Mouse (Mus musculus) limb, embryonic 10.5 days (tissue): ENCODE measurements at regions not wholly inside any gene's neighbourhood (a gene's known extent, or its start where the extent isn't known, plus 50 kb on each side); places are given as distances from the start of the nearest gene placed in this dataset.

ENCODE experiments used
- DNase-seq: peaks from one replicate; pipeline ENCODE4 v3.0.0-alpha.2; 2017; ENCODE audit warnings: low spot score
- H3K27ac ChIP-seq: fragments of 300-500 bp; sonication (generic); 2 replicates; pipeline ENCODE4 v1.5.1; 2016; ENCODE audit warnings: mild to moderate bottlenecking
- H3K27me3 ChIP-seq: fragments of 300-500 bp; sonication (generic); 2 replicates; pipeline ENCODE4 v1.6.1; 2016; ENCODE audit warnings: low read depth, mild to moderate bottlenecking; ENCODE audit not compliant: poor library complexity, severe bottlenecking
- H3K36me3 ChIP-seq: fragments of 300-500 bp; sonication (generic); 2 replicates; pipeline ENCODE4 v1.6.1; 2016; ENCODE audit warnings: mild to moderate bottlenecking, moderate library complexity
- H3K4me1 ChIP-seq: fragments of 300-500 bp; sonication (generic); 2 replicates; pipeline ENCODE4 v1.6.1; 2016
- H3K4me3 ChIP-seq: fragments of 300-500 bp; sonication (generic); 2 replicates; pipeline ENCODE4 v1.5.1; 2016; ENCODE audit warnings: mild to moderate bottlenecking, moderate library complexity
- H3K9me3 ChIP-seq: fragments of 300-500 bp; sonication (generic); replicated peaks from 2 replicates; pipeline ENCODE4 v1.6.1; 2016; ENCODE audit warnings: mild to moderate bottlenecking
- WGBS: fragments of 180-500 bp; shearing (Covaris S2); methylation state at CpG from one replicate; pipeline ENCODE4 v1.1.7; 2016; 5-methylcytosine and 5-hydroxymethylcytosine counted together

- peak overlapping the region; percentile 47 for H3K4me3 ChIP-seq
- DNase-seq, result no peak
- H3K27ac ChIP-seq, result peak overlapping the region; percentile 84
- no peaks in the 10 kb centered on the region for H3K36me3 ChIP-seq
- H3K9me3 ChIP-seq, result no peaks in the 10 kb centered on the region
- peaks cover 64% of the 10 kb centered on the region for H3K4me1 ChIP-seq
- 53% methylated on average over 9 of the region's 9 CpGs for WGBS
- H3K27me3 ChIP-seq, result peaks cover 42% of the 10 kb centered on the region
Measured at GRCm38 (mm10) chr5:111582004-111582403, 151.7 kb upstream of the Gm26897 start.

- DNase-seq, result no peak
- Histone ChIP-seq H3K27me3 (0 out of 2 replicates have a peak, but pooled peaks cover 8% of the 10 kb centered on the region), H3K36me3 (no peaks in the 10 kb centered on the region), H3K4me3 (no peak overlapping the region), H3K9me3 (no peaks in the 10 kb centered on the region), H3K27ac (peak overlapping the region; percentile 57), H3K4me1 (peaks cover 28% of the 10 kb centered on the region)
- 29% methylated on average over 4 of the region's 4 CpGs for WGBS
Measured at GRCm38 (mm10) chr5:111590619-111591081, 143.1 kb upstream of the Gm26897 start.

- Histone ChIP-seq H3K36me3 (no peaks in the 10 kb centered on the region), H3K9me3 (no peaks in the 10 kb centered on the region), H3K4me3 (no peak overlapping the region), H3K27me3 (0 out of 2 replicates have a peak, but pooled peaks cover 6% of the 10 kb centered on the region), H3K27ac (peak overlapping the region; percentile 14; the same call in 1 of the 2 replicates), H3K4me1 (peaks cover 32% of the 10 kb centered on the region)
- WGBS, result 86% methylated on average over 4 of the region's 4 CpGs
- no peak for DNase-seq
Measured at GRCm38 (mm10) chr5:111592807-111593206, 140.9 kb upstream of the Gm26897 start.

- WGBS, result 85% methylated on average over 5 of the region's 5 CpGs
- no peak for DNase-seq
- H3K4me1 ChIP-seq, result peaks cover 42% of the 10 kb centered on the region
- H3K4me3 ChIP-seq, result no peak overlapping the region
- peaks cover 8% of the 10 kb centered on the region; the same call in 1 of the 2 replicates for H3K27me3 ChIP-seq
- no peak overlapping the region for H3K27ac ChIP-seq
- no peaks in the 10 kb centered on the region for H3K9me3 ChIP-seq
- no peaks in the 10 kb centered on the region for H3K36me3 ChIP-seq
Measured at GRCm38 (mm10) chr5:111594111-111594510, 139.6 kb upstream of the Gm26897 start.

- no peak overlapping the region for H3K4me3 ChIP-seq
- no peak overlapping the region; the same call in 1 of the 2 replicates for H3K27ac ChIP-seq
- H3K36me3 ChIP-seq, result no peaks in the 10 kb centered on the region
- DNase-seq, result no peak
- H3K9me3 ChIP-seq, result no peaks in the 10 kb centered on the region
- WGBS, result 83% methylated on average over 12 of the region's 12 CpGs
- H3K27me3 ChIP-seq, result peaks cover 20% of the 10 kb centered on the region; the same call in 1 of the 2 replicates
- peaks cover 45% of the 10 kb centered on the region for H3K4me1 ChIP-seq
Measured at GRCm38 (mm10) chr5:111595438-111595837, 138.3 kb upstream of the Gm26897 start.

- no peak overlapping the region for H3K27ac ChIP-seq
- H3K4me1 ChIP-seq, result peaks cover 56% of the 10 kb centered on the region
- WGBS, result 57% methylated on average over 2 of the region's 2 CpGs
- H3K4me3 ChIP-seq, result no peak overlapping the region
- H3K36me3 ChIP-seq, result no peaks in the 10 kb centered on the region
- H3K9me3 ChIP-seq, result no peaks in the 10 kb centered on the region
- peaks cover 29% of the 10 kb centered on the region for H3K27me3 ChIP-seq
- no peak for DNase-seq
Measured at GRCm38 (mm10) chr5:111597733-111598132, 136.0 kb upstream of the Gm26897 start.

GRCm38 (mm10) chr5:111601711-111602521 lies 131.8 kb upstream of the Gm26897 start:
- no peaks in the 10 kb centered on the region for H3K36me3 ChIP-seq
- H3K27me3 ChIP-seq, result peaks cover 23% of the 10 kb centered on the region
- H3K4me3 ChIP-seq, result peak overlapping the region; percentile 10; the same call in 1 of the 2 replicates
- no peaks in the 10 kb centered on the region for H3K9me3 ChIP-seq
- 40% methylated on average over 24 of the region's 26 CpGs for WGBS
- DNase-seq, result peak; percentile 85
- peaks cover 49% of the 10 kb centered on the region for H3K4me1 ChIP-seq
- H3K27ac ChIP-seq, result peak overlapping the region; percentile 85

GRCm38 (mm10) chr5:111613687-111614086 lies 120.0 kb upstream of the Gm26897 start:
- 60% methylated on average over 1 of the region's 1 CpGs for WGBS
- H3K4me3 ChIP-seq, result no peak overlapping the region
- no peak overlapping the region; the same call in 1 of the 2 replicates for H3K27ac ChIP-seq
- no peak for DNase-seq
- no peaks in the 10 kb centered on the region for H3K9me3 ChIP-seq
- peaks cover 30% of the 10 kb centered on the region for H3K4me1 ChIP-seq
- H3K36me3 ChIP-seq, result no peaks in the 10 kb centered on the region
- peaks cover under 1% of the 10 kb centered on the region; the same call in 1 of the 2 replicates for H3K27me3 ChIP-seq

GRCm38 (mm10) chr5:111619974-111620373 lies 113.8 kb upstream of the Gm26897 start:
- Histone ChIP-seq H3K9me3 (no peaks in the 10 kb centered on the region), H3K36me3 (no peaks in the 10 kb centered on the region), H3K27me3 (peaks cover 48% of the 10 kb centered on the region), H3K4me3 (no peak overlapping the region), H3K27ac (peak overlapping the region; percentile 25; the same call in 1 of the 2 replicates), H3K4me1 (peaks cover 32% of the 10 kb centered on the region)
- WGBS, result 63% methylated on average over 9 of the region's 9 CpGs
- no peak for DNase-seq

- 83% methylated on average over 6 of the region's 6 CpGs for WGBS
- H3K27ac ChIP-seq, result no peak overlapping the region
- H3K4me3 ChIP-seq, result no peak overlapping the region
- H3K9me3 ChIP-seq, result no peaks in the 10 kb centered on the region
- H3K4me1 ChIP-seq, result peaks cover 32% of the 10 kb centered on the region
- DNase-seq, result no peak
- peaks cover 54% of the 10 kb centered on the region for H3K27me3 ChIP-seq
- no peaks in the 10 kb centered on the region for H3K36me3 ChIP-seq
Measured at GRCm38 (mm10) chr5:111620626-111621025, 113.1 kb upstream of the Gm26897 start.

- no peaks in the 10 kb centered on the region for H3K9me3 ChIP-seq
- peaks cover 71% of the 10 kb centered on the region for H3K27me3 ChIP-seq
- peaks cover 40% of the 10 kb centered on the region for H3K4me1 ChIP-seq
- no peaks in the 10 kb centered on the region for H3K36me3 ChIP-seq
- 72% methylated on average over 5 of the region's 5 CpGs for WGBS
- H3K4me3 ChIP-seq, result no peak overlapping the region
- no peak for DNase-seq
- H3K27ac ChIP-seq, result no peak overlapping the region
Measured at GRCm38 (mm10) chr5:111622481-111622880, 111.2 kb upstream of the Gm26897 start.

- Histone ChIP-seq H3K4me1 (peaks cover 23% of the 10 kb centered on the region), H3K36me3 (no peaks in the 10 kb centered on the region), H3K4me3 (no peak overlapping the region), H3K27me3 (peaks cover 60% of the 10 kb centered on the region), H3K9me3 (no peaks in the 10 kb centered on the region), H3K27ac (peak overlapping the region; percentile 46; the same call in 1 of the 2 replicates)
- 27% methylated on average over 6 of the region's 6 CpGs for WGBS
- DNase-seq, result no peak
Measured at GRCm38 (mm10) chr5:111626273-111626798, 107.4 kb upstream of the Gm26897 start.

- Histone ChIP-seq H3K27me3 (peaks cover 36% of the 10 kb centered on the region), H3K4me3 (no peak overlapping the region), H3K9me3 (0 out of 2 replicates have a peak, but pooled peaks cover 1% of the 10 kb centered on the region), H3K27ac (no peak overlapping the region), H3K36me3 (peaks cover 3% of the 10 kb centered on the region; the same call in 1 of the 2 replicates), H3K4me1 (peaks cover 28% of the 10 kb centered on the region)
- DNase-seq, result no peak
- 92% methylated on average over 3 of the region's 3 CpGs for WGBS
Measured at GRCm38 (mm10) chr5:111630313-111630844, 103.3 kb upstream of the Gm26897 start.
